8 mouse cellular contexts compared by ENCODE assay signal in genomic region chr16:8736757-8737156, GRCm38 (mm10). TPM values are rescaled to one million over a fixed set of nuclear protein-coding genes. Genes with fewer than 3 reads are reported as not detected.
DNase-seq lines count a peak whose midpoint lies in the region; ATAC-seq and TF ChIP-seq lines count a peak whose summit lies in the region.

No protein-coding gene starts in this region.

- peak overlapping the region; percentile 68 for H3K4me2 ChIP-seq in embryonic facial prominence, embryonic 11.5 days (ENCODE audit: low read depth, low read length)
- peak overlapping the region; percentile 93 for H3K4me2 ChIP-seq in intestine, postnatal 0 days (replicated peaks; ENCODE audit: low read depth)
- peak overlapping the region; percentile 100 for H3K4me2 ChIP-seq in neural tube, embryonic 13.5 days

- no peaks in the 10 kb centered on the region for H3K9me3 ChIP-seq in embryonic facial prominence, embryonic 11.5 days (replicated peaks; ENCODE audit: control insufficient read depth, low read length)
- no peaks in the 10 kb centered on the region for H3K9me3 ChIP-seq in intestine, postnatal 0 days (ENCODE audit: control insufficient read depth)
- H3K9me3 ChIP-seq in neural tube, embryonic 13.5 days, result no peaks in the 10 kb centered on the region

- DNase-seq in liver, adult 2 months (ENCODE audit: extremely low read depth, low read depth, low spot score), result no peak
- no peak for DNase-seq in liver
- DNase-seq in embryonic facial prominence, embryonic 11.5 days (ENCODE audit: low spot score), result no peak
- no peak for DNase-seq in right cerebral cortex, adult 18-20 months
- no peak for DNase-seq in left cerebral cortex, postnatal 4 days
- no peak for DNase-seq in urinary bladder, postnatal 36 days (ENCODE audit: low spot score in 2 of 2)

- WGBS in liver, adult 2 months, result 6% methylated on average over 7 of the region's 7 CpGs
- 6% methylated on average over 7 of the region's 7 CpGs for WGBS in embryonic facial prominence, embryonic 11.5 days
- WGBS in intestine, postnatal 0 days, result 3% methylated on average over 7 of the region's 7 CpGs
- 3% methylated on average over 7 of the region's 7 CpGs for WGBS in neural tube, embryonic 13.5 days

- intact Hi-C loops in left cerebral cortex, postnatal 4 days (cut with DNase I), result no loop called here

- H3K9ac ChIP-seq in liver, adult 2 months (ENCODE audit: low read depth, low read length), result peak overlapping the region; percentile 18; the same call in 1 of the 2 replicates
- H3K9ac ChIP-seq in embryonic facial prominence, embryonic 11.5 days (replicated peaks; ENCODE audit: low read length), result peak overlapping the region; percentile 97
- peak overlapping the region; percentile 96; the same call in 1 of the 2 replicates for H3K9ac ChIP-seq in intestine, postnatal 0 days (ENCODE audit: low read depth, low read length)
- peak overlapping the region; percentile 98 for H3K9ac ChIP-seq in neural tube, embryonic 13.5 days

- no peak for TF ChIP-seq CTCF in liver, adult 2 months (IDR thresholded peaks at IDR 0.05; ENCODE audit: low read depth, low read length)
- TF ChIP-seq CTCF in intestine, postnatal 0 days (IDR thresholded peaks at IDR 0.05; ENCODE audit: low read depth), result no peak

- H3K36me3 ChIP-seq in liver, adult 2 months (ENCODE audit: control insufficient read depth, insufficient read depth, low read length), result no peaks in the 10 kb centered on the region
- no peaks in the 10 kb centered on the region for H3K36me3 ChIP-seq in embryonic facial prominence, embryonic 11.5 days (replicated peaks; ENCODE audit: control insufficient read depth, insufficient read depth, low read depth, low read length)
- no peaks in the 10 kb centered on the region; the same call in 1 of the 2 replicates for H3K36me3 ChIP-seq in intestine, postnatal 0 days (ENCODE audit: control insufficient read depth, insufficient read depth)
- no peaks in the 10 kb centered on the region for H3K36me3 ChIP-seq in neural tube, embryonic 13.5 days

- no peak overlapping the region for H3K27ac ChIP-seq in liver, adult 2 months (replicated peaks; ENCODE audit: insufficient read depth, low read depth, low read length)
- H3K27ac ChIP-seq in embryonic facial prominence, embryonic 11.5 days (replicated peaks; ENCODE audit: low read depth, low read length), result no peak overlapping the region
- H3K27ac ChIP-seq in intestine, postnatal 0 days (ENCODE audit: low read depth, low read length), result no peak overlapping the region
- H3K27ac ChIP-seq in neural tube, embryonic 13.5 days (replicated peaks), result no peak overlapping the region

- H3K27me3 ChIP-seq in liver, adult 2 months (ENCODE audit: control insufficient read depth, insufficient read depth, low read length), result no peaks in the 10 kb centered on the region
- no peaks in the 10 kb centered on the region for H3K27me3 ChIP-seq in embryonic facial prominence, embryonic 11.5 days (ENCODE audit: control insufficient read depth, insufficient read depth, low read length)
- no peaks in the 10 kb centered on the region for H3K27me3 ChIP-seq in intestine, postnatal 0 days (replicated peaks; ENCODE audit: control insufficient read depth, insufficient read depth, low read length)
- no peaks in the 10 kb centered on the region for H3K27me3 ChIP-seq in neural tube, embryonic 13.5 days

- peaks cover 23% of the 10 kb centered on the region for H3K4me1 ChIP-seq in liver, adult 2 months (ENCODE audit: control insufficient read depth, insufficient read depth, low read length)
- H3K4me1 ChIP-seq in embryonic facial prominence, embryonic 11.5 days (ENCODE audit: control insufficient read depth, insufficient read depth, low read length), result 0 out of 2 replicates have a peak, but pooled peaks cover 8% of the 10 kb centered on the region
- peaks cover 13% of the 10 kb centered on the region; the same call in 1 of the 2 replicates for H3K4me1 ChIP-seq in intestine, postnatal 0 days (replicated peaks; ENCODE audit: control insufficient read depth, insufficient read depth, low read length)
- H3K4me1 ChIP-seq in neural tube, embryonic 13.5 days (replicated peaks), result peaks cover 47% of the 10 kb centered on the region

- H3K79me2 ChIP-seq in liver, adult 2 months (ENCODE audit: control insufficient read depth, insufficient read depth, low read length), result peaks cover 55% of the 10 kb centered on the region

- H3K4me3 ChIP-seq in liver, adult 2 months (ENCODE audit: insufficient read depth, low read depth, low read length), result peak overlapping the region; percentile 89; the same call in 1 of the 2 replicates
- peak overlapping the region; percentile 99 for H3K4me3 ChIP-seq in embryonic facial prominence, embryonic 11.5 days (ENCODE audit: low read depth, low read length)
- H3K4me3 ChIP-seq in intestine, postnatal 0 days (ENCODE audit: low read depth, low read length), result peak overlapping the region; percentile 97
- peak overlapping the region; percentile 100 for H3K4me3 ChIP-seq in neural tube, embryonic 13.5 days

- ATAC-seq in embryonic facial prominence, embryonic 11.5 days (replicated peaks; ENCODE audit: insufficient number of reproducible peaks, low FRiP score, low TSS enrichment, low read depth), result no peak
- ATAC-seq in intestine, postnatal 0 days, result no peak
- ATAC-seq in neural tube, embryonic 13.5 days (ENCODE audit: low read depth), result no peak

- no peak for TF ChIP-seq POLR2A in liver, adult 2 months (IDR thresholded peaks at IDR 0.05; ENCODE audit: extremely low read depth, insufficient read depth, low read length)

RNA-seq across cellular contexts. Expression of gene Usp7, which starts 55.4 kb away (rescaled TPM):
- 41.5 and 50.0 TPM in 2 replicates for total RNA-seq in liver, adult 2 months (2014; rRNA removed)
- polyA plus RNA-seq in liver, adult 2 months (2012; rRNA removed), result 10.6 and 12.5 TPM in 2 replicates
- polyA plus RNA-seq in embryonic facial prominence, embryonic 11.5 days (2014; fragmentation: Nextera tagmentation; extraction: Ambion mirVana), result 34.9 and 40.2 TPM in 2 replicates
- polyA plus RNA-seq in intestine, postnatal 0 days (2015; fragmentation: Nextera tagmentation; extraction: Ambion mirVana), result 16.3 and 19.7 TPM in 2 replicates
- polyA plus RNA-seq in neural tube, embryonic 13.5 days (2015; fragmentation: Nextera tagmentation; extraction: Ambion mirVana), result 30.9 and 31.3 TPM in 2 replicates
- 100 to 1,000 TPM; 184 to 190 TPM for total RNA-seq in left cerebral cortex, postnatal 4 days (2021)

RNA-seq across cellular contexts. Expression of gene Gm5767, which starts 56.2 kb away (rescaled TPM):
- total RNA-seq in liver, adult 2 months (2014; rRNA removed), result not detected in 2 replicates
- polyA plus RNA-seq in liver, adult 2 months (2012; rRNA removed), result 0.62 and 0.90 TPM in 2 replicates
- polyA plus RNA-seq in embryonic facial prominence, embryonic 11.5 days (2014; fragmentation: Nextera tagmentation; extraction: Ambion mirVana), result not detected in 2 replicates
- 0.22 TPM in 1 of 2 replicates, not detected in the other for polyA plus RNA-seq in intestine, postnatal 0 days (2015; fragmentation: Nextera tagmentation; extraction: Ambion mirVana)
- polyA plus RNA-seq in neural tube, embryonic 13.5 days (2015; fragmentation: Nextera tagmentation; extraction: Ambion mirVana), result not detected in 2 replicates
- not detected for total RNA-seq in left cerebral cortex, postnatal 4 days (2021)

Comparison
In these comparisons a context has a peak if more than half of its experiments do, and no peak if none do; other contexts are left out.
1. H3K9ac ChIP-seq: peak in every context shown above with its lines; median percentile 98 in neural tube, embryonic 13.5 days; 97 in embryonic facial prominence, embryonic 11.5 days; 96 in intestine, postnatal 0 days; 18 in liver, adult 2 months.